Mouse (Mus musculus) cerebellum, adult 11-12 months (tissue): ENCODE measurements around the gene Tanc2.

Experiments used
- DNase-seq: peaks from one replicate; pipeline ENCODE4 v3.0.0; 2022

Tanc2 gene

GRCm38 (mm10) chr11:105589877-105590641 lies at the start of gene Tanc2:
TSS of gene Tanc2 (plus strand) at chr11:105589986.
- peak; percentile 41 for DNase-seq

DNA sequence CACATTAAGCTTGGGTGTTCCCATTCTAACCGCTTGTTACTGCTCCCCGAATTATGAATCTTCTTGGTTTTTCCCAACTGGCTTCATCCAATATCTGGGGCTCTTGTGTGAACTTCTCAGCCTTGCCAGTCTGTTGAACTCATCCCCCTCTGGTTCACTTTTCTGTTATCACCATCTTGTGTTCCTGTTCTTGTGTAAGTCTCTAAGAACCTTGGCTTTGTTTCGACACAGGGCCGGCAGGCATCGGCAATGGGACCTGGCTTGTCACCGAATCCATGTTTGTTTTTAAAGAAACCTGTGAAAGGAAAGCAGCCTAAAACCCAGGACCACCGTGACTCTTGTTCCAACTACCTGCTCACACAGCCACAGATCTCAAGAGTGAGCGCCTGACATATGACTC lies 49.0 kb upstream of the Tanc2 start:
- no peak for DNase-seq

DNA sequence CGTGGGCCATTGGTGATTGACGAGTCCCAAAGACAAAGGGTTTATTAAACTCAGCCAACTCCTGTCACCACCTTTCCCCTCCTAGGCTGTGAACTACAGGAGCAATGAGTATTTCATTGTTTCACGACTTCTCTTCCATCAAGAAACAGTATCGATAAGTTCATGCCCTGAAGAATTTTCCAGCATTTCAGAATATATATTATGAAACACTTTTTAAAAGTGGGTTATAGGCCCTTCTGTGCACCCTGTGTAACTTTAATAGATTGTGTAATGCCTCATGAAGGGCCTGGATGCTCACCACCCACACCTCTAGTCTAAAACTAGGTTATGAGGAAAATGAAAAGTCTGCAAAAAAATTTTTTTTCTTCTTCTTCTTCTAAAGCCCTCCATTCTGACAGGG lies 48.4 kb upstream of the Tanc2 start:
- no peak for DNase-seq

- no peak for DNase-seq
Observed at GRCm38 (mm10) chr11:105542129-105542528, 47.7 kb upstream of the Tanc2 start.

DNA sequence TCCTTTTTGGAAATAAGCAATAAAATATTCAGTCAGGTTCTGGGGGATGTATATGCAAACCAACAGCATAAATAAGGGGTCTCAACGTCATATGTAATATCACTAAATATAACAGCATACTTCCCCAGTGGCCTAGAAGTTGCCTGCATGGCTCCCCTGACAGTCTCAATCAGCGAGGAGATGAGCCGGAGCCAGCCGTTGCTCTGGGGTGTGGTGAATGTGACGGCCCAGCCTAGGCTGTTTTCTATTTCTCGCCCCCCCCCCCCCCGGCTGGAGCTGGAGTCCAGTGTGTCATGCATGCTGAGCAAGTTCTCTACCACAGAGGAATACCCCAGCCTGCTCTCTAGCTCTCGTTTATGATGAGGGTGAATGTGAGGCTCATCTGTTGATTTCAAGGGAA lies 44.0 kb upstream of the Tanc2 start:
- no peak for DNase-seq

DNA sequence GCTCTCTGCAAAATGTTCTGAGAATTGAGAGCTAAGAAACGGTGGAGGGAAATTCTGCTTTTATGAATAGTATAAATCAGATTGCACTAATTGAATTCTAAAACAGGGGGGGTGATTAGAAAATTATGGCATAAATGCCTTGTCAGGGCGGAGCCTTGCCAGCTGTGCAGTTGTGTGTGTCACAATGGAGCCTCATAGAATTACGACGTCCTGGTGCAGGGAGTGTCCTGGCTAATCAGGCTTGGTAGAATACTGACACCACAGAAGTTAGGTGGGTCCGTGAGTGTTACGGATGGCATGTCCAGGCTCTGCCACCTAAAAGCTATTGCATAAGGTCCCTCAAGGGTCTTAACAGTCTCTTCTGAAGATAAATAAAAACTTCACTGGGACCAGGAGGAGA lies 43.4 kb upstream of the Tanc2 start:
- no peak for DNase-seq

DNA sequence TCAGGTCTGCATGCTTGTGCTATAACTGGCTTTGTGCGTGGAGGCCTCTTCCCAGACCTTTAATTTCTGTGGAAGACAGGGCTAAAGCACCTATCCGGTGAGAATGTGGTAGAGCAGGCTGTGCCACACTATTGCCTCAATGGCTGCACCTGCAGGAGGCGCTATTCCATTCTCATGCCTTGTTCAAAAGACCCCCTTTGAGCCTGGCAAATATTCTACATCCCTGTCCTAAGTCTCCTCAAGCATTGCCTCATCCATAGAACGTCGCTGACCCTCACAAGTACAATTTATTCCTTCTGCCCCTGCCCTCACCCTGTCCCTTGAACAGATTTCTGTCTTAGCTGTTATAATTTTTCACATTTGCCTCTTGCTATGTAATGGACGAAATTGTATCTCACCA lies 41.4 kb upstream of the Tanc2 start:
- no peak for DNase-seq

DNA sequence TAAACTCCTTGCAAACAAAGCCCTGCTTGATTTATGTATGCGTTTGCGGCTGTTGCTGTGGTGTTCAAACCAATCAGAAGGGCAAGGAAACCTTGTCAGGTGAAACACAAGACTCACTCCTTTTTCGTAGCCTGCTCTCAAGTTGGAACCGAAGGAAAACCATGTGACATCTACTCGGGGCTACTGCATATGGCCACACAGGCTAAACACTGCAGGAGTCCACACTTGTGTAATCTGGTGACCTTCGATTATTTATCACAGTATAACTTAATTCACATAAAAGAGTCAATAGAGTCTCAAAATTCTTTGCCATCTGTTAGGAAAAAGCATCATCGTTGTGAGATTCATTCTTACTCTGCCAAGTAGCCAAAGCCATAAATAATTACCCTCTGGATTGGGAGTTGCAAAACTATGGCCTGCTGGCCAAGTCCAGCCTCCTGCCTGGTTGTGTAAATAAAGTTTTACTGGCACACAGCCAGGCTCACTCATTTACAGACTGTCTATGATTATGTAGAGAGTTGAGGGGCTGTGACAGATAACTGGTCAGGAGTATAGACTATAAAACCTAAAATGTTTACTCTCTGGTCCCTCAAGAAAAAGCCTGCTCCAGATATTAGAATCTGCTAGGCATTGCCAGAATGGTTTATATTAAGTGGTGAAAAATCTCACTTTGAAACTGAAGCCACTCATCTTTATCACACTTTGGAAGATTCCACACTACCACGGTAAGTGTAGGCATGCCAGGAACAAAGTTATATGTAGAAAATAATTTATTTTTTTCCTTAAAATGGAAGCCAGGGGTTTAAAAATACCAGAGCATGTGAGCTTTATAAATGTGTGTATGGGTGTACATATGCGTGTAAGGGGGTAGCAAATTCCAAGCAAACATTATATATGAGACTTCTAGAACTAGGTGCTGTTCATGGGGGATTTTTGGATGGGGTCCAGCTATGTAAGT lies 40.3 kb upstream of the Tanc2 start:
- DNase-seq: no peak

- no peak for DNase-seq
Observed at GRCm38 (mm10) chr11:105557285-105557684, 32.5 kb upstream of the Tanc2 start.

DNA sequence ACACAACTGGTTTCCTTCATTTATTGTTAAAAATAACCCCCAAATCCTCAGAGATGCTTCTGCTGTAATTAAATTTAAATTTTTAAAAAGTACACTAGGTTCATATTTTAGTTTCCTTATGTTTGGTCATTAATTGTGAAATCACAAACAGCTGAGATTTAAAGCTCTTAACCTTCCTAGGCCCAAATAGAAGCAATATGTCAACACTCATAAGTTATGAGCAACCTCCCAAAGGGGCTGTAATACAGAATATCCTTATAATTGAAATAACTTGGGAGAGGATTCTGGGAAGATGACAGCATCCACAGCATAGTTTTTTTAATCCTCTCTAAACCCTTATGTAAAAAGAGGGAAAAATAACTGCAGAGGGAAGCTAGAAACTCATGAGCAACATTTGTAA lies 31.7 kb upstream of the Tanc2 start:
- no peak for DNase-seq

- DNase-seq: no peak
Observed at GRCm38 (mm10) chr11:105558803-105559505, 30.8 kb upstream of the Tanc2 start.

- DNase-seq: no peak
Observed at GRCm38 (mm10) chr11:105563546-105563945, 26.2 kb upstream of the Tanc2 start.

DNA sequence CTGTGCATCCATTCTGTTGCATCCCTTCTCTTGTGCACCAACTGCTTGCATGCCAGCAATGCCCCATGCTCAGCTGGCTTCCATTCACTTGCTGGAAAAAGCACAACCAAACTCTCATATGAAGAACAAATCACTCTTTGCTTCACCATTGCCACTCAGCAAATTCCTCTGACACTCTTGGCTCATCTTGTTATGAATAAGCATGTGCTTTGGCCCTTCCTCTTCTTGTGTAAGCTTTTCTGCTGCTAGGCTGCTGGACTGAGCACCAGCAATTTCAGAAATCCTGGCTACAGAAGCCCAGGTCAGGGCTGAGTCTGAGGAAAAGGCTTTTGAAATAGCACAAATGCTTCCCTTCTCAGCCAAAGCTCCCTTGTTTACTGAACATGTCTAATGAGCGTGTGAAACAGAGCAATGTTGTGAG lies 22.6 kb upstream of the Tanc2 start:
- no peak for DNase-seq

- no peak for DNase-seq
Observed at GRCm38 (mm10) chr11:105571996-105572395, 17.8 kb upstream of the Tanc2 start.

GRCm38 (mm10) chr11:105574241-105574640 lies 15.5 kb upstream of the Tanc2 start:
- peak; percentile 22 for DNase-seq

- DNase-seq: no peak
Observed at GRCm38 (mm10) chr11:105577211-105577610, 12.6 kb upstream of the Tanc2 start.

DNA sequence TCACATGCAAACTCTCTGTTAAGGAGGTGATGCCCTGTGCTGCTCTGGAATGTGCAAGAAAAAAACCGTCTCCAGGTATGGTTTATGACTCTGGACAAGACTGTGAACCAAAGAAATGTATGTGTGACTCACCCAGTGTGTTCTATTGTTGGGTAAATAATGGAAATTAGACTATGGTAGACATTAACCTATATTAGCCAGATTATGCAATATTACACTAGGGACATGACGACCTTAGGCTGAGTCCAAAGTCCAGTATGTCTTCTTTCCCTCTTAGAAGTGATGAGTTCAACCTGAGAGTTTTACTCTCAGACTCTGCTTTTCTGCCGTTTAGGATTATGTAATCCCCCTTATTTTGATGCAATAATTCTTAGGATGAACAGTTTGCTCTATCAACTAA lies 7.8 kb upstream of the Tanc2 start:
- DNase-seq: no peak

- DNase-seq: peak; percentile 82
Observed at GRCm38 (mm10) chr11:105589231-105589876, 432 bp upstream of the Tanc2 start.

DNA sequence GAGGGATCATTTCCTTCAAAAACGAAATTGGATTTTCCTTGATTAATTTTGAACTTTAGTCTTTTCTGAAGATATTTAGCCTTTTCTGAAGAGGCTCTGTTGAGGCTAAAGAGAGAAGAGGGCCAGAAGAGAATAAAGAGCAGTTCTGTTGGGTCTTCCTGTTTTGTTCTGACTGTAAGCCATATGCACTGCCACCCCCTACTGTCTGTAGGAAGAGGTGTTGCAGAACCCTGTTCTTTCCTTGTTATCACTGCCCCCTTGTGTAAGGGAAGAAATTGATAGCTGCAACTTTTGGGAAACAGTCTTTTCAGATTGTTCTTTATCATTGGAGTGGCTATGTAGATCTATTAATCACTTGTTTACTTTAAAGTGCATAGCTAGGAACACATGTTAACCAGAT lies 2.1 kb downstream of the Tanc2 start:
- peak; percentile 18 for DNase-seq

DNA sequence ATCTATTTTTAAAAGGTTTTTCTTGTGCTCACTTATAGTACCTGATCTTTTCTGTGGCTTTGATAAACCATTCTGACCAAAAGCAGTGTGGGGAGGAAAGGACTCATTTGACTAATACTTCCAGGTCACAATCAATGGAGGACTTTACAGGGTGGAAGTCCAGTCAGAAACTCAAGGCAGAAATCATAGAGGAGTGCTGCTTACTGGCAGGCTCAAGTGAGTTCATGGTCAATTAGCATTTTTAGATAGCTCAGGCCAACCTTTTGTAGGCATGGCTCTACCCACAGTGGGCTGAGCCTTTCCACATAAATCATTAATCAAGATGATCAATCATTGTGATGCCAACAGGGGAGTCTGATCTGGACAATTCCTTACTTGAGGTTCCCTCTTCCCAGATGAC lies 12.4 kb downstream of the Tanc2 start:
- no peak for DNase-seq

DNA sequence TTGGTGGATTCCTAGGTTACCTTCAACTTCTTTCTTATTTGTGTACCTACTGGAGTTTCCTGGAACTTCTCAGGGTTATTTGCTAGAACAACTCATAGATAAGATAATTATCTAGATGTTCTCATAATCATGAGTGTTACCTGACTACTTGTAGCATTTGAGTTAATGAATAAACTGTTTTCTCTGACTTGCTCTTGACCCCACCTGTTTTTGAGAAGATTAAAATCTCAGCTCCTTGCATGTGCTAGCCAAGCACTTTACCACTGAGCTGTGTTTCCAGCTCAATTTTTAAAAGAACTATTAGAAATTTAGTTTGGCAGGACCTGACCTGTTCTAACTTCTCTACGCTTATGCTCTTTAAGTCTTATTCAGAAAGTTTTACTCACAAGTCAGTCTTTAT lies 36.4 kb downstream of the Tanc2 start:
- no peak for DNase-seq

DNA sequence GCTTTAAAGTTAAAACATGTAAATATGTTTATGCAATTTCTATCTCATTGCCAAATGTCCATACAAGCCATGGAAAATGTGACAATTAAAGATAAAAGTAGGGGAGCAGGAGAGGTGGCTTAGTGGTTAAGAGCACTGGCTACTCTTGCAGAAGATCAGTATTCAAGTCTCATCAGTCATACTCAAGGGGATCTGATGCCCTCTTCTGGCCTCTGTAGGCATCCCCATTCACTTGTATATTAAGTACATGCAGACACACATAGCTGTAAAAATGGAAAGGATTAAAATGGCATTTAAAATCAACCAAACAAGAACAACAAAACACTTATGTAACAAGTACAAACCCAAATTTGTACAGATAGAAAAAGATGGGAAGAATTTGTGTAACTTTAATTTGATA lies 54.2 kb downstream of the Tanc2 start:
- no peak for DNase-seq

DNA sequence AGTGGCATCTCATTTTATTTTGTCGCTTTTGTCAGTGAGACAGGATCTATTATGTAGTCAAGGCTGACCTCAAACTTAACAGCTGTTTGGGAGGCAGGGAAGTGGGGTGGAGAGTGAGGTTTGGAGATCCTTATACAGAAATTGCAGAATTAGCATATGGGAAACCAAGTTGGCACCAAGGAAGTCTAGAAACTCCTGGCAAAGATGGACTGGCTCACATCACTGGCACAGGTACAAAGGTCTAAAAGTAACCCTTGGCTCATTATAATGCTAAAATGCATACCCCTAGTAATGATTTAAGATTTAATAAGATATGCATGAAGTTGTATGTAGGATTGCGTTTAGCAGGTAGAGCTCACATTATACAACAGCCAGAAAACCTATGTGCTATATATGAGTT lies 58.2 kb downstream of the Tanc2 start:
- no peak for DNase-seq
